Mouse (Mus musculus) frontal cortex, adult (tissue): Measurements from ENCODE around the gene Chchd2.

Source experiments
- ATAC-seq: cut with Nextera tagmentation; 2 replicates; pipeline ENCODE4 v1.9.2; 2017; ENCODE audit warnings: mild to moderate bottlenecking, moderate library complexity, mixed read lengths; ENCODE audit not compliant: low TSS enrichment

The Chchd2 gene

DNA sequence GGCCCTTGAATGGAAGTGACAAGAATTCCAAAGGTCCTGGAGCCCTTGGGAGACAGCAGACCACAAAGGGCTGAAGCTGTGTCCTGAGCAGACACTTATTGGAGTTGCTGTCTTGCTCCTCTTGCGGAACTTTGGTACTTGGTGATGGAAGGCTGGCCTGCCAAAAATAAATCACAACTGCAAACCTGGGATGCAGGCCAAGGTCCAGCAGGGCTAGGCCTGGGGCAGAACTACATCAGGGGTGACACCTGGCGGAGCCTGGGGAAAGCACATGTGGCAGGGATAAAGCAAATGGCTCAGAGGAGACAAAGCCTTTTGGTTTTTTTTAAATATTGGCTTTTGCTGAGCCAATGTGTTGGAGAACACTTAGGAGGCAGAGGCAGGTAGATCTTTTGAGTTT is 8.3 kb downstream of the Chchd2 start:
- ATAC-seq: peak; percentile 38; the same call in 1 of the 2 replicates

DNA sequence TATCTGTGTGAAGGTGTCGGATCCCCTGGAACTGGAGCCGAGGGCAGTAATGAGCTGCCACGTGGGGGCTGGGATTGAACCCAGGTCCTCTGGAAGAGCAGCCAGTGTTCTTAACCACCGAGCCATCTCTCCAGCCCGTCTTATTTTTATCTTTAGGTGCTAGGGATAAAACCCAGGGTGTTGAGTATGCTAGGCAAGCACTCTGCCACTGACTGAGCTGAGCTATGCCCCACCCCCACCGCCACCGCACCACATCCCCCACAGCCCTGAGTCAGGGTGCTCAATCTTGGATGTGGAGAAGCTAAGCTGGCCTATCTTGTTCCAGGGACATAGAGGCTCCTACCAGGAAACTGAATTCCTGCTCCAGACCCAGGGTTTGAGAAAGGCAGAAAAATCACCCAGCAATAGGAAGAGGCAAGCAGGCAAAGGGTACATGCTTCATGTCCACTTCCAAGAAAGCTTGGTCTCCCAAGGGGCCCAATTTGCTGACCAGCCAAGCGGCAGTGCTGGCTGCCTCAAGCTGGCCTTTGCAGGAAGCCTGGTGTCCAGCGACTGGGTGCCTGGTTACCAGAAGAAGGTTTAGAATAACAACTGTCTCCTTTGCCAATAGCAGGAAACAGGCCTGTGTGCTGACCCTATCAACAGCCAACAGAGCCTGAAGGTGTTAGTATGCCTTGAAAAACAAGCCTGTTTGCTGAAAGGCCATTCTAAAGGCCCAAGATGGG is 9.4 kb downstream of the Chchd2 start:
- ATAC-seq: peak; percentile 70; the same call in 1 of the 2 replicates

DNA sequence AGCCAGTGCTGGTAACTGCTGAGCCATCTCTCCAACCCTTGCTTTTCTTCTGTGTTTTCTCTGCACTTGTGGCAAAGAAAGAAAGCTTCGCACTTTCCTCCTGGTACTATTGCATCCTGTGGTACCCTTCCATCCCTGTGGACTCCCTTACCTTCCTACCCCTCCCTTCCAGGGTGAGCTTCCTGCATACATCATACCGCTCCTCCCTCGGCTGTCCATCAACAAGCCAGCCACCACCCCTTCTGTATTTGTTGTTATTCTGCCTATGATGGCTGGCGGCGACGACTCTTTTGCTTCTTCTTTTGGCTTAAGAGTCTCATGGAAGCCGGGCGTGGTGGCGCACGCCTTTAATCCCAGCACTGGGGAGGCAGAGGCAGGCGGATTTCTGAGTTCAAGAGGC is 12.2 kb downstream of the Chchd2 start:
- ATAC-seq: no peak

DNA sequence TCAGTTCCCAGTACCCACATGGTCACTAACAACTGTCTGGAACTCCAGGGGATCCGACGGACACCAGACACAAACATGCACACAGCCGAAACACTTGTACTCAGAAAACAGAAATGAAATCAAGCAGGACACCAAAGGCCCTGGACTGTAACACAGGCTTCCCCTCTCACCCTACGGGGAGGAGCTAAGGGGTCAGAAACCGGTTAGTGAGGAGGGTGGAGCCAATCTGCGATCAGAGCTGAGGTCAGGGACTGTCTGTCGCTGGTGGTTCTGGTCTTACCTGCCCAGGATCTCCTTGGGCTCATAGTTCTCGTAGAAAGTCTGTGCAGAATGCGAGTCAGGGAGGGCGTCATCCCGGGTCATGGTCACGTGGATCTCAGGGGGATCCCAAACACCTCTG is 13.3 kb downstream of the Chchd2 start:
- ATAC-seq: no peak

DNA sequence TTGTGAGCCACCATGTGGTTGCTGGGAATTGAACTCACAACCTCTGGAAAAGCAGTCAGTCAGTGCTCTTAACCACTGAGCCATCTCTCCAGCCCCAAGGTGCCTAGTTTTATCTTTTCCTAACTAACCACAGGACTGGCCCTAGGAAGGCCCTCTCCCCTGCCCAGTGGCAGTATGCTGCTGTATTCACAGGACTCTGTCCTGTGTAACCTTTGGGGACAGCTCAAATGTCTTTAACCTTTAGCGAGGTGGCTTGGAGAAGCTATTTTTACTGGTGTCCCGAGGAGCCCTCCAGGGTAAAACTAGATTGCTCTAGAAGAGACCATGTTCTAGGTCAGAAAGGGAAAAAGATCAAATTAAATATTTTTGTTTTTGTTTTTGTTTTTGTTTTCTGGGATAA is 16.0 kb downstream of the Chchd2 start:
- no peak for ATAC-seq

DNA sequence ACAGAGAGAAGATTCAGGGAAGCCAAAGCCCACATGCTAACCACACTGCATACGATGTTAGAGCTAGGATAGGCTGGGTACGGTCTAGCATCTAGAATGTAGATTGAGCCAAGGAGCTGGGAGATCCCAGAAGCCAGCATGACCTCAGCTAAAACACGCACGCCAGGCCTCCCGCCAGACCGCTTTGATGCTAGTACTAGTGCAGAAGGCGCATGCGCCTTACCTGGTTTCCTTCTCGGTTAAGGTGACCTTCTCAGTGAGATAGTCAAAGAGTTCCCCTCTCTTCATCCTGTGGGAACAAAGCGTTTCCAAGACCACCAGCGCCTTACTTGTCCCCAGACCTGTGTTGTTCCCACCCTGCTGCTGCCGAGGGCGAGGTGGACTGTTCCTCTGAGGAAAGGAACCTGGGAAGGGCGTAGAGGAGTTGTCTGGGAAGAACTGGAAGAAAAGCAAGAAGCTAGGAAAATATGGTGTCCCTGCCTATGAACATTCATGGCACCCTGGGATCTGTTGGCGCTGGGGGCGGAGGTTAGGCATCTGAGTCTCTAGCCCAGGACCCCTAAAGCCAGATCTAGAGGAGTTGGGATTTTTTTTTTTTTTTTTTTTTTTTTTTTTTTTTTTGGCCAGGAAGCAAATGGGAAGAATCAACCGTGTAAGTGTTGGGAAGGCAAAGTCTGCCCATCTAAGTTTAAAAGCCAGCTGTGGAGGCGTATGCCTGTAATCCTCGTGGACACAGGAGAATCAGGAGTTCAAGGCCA is 17.9 kb downstream of the Chchd2 start:
- ATAC-seq: no peak

DNA sequence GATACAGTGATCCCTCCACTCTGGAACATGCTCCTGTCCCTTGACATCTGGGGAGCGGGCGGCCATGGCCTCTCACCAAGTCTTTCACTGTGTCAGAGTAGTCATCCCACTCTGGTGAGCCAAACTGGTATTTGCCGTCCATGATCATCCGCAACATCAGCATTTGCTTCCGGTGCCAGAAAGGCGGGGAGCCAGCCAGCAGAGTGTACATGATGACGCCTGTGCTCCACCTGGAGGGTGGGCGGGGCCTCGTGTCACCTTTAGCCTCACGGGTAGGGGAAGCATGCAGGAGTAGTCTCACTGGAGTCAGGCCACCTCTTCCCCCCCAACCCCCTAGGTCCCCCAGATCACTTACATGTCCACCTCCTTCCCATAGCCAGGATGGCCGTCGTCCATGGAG is 21.4 kb downstream of the Chchd2 start:
- ATAC-seq: no peak

DNA sequence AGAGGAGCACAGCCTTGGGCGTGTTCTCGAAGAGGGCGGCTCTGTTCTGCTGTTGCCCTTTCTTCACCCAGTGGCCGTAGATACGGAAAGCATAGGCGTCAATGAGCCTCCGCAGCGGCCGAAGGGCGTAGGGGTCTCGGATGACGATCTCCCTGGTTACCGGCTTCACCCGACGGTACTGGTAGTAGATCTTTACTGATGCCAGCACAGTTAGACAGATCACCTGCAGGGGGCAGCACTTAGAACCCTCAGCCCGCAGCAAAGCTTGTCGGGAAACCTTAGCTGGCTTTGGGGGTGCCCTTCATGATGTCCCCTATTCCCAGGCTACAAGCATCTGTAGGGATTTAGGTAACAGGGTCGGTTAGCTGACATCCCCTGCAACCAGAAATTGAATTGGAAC is 22.8 kb downstream of the Chchd2 start:
- peak; percentile 34 for ATAC-seq

DNA sequence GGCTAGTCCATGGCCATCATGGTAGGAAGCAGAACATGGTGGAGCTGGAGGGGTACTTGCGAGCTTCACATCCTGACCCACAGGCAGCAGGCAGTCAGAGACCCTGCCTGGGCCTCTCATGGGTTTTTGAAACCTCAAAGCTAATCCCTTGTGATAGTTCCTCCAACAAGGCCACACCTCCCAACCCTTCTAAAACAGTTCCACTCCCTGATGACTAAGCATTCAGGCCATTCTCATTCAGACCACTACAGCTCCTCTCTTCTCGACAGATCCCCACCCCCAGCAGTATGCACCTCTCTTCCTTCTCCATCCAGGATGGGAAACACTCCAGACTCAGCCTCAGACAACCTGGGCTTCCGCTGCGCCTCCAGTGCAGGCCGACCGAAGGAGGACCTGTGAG is 24.9 kb downstream of the Chchd2 start:
- ATAC-seq: no peak

DNA sequence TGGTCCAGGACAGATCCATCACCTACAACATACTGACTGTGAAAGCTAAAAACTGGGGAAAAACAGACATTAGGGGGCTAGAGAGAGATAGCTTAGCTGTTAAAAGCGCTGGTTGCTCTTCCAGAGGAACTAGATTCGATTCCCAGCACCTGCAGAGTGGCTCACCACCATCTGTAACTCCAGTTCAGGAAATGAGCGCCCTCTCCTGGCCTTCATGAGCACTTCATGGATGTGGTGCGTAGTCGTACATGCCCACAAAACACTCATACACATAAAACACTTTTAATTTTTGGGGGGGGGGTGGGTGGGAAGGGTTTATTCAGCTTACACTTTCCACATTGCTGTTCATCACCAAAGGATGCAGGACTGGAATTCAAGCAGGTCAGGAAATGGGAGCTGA is 30.9 kb downstream of the Chchd2 start:
- ATAC-seq: no peak

DNA sequence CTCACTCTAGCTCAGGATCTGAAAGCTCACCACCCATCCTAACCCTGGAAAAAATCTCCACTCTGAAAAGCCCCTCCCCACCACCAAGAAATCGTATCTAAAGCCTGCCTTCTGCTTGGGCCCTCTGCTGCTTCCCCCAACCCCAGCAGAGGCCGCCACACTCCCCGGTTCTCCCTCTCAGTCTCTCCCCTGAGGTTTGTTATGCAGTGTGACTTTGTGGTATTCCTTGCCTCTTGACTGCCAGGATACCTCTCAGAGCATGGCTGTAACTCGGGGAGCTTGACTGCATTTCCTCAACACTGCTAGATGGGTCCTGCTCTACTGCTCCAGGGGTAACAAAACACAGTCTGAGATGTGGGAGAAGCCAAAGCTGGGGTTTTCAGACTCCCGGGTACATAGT is 32.1 kb downstream of the Chchd2 start:
- no peak for ATAC-seq

DNA sequence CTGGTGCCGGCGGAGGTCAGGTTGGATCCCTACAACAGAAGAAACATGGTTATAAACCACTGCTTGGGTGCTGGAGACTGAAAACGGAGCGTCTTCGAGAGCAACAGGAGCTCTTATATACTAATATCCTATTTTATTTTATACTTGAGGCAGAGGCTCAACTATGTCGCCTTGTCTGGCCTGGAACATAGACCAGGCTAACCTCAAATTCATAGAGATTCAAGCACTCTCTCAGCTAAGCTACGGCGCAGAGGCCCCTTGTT is 39.8 kb downstream of the Chchd2 start:
- no peak for ATAC-seq

DNA sequence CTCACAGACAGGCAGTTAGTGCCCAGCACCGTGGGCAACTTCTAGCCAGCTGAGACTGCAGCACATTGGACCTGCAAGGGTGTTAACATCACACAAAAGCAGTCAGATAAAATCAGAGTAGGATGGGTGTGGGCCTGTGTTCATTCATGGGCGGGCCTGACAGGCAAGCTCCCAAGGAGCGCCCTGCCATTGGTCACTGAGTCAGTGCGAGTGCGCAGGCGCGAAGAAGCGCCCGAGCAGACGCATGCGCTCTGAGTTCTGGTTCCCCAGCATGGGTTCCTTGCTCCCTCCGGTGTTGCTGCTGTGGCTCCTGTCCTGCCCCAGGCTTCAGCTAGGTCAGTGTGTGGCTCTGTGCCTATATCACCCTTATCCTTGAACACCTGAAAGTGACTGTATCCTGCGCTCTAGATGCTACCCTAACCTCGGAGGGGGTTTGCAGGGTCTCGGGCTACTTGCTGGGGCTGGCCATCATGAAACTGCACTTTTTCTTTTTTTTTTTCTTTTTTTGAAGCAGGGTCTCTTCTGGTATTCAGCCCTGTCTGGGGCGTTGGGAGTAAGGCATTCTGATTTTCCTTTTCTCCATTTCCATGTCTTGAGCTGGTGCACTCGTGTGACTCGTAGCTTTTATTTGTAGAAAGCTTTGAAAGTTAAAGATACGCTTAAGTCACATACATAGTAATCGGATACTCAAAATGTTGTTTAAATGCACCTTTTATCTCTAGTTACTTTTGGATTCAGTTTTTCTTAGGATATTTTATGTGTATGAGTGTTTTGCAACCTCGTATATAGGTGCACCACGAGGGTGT is 40.3 kb downstream of the Chchd2 start, which contains the start of gene Sumf2:
TSS of gene Sumf2 (plus strand) at position 235 of the 806 bp plus-strand sequence.
- peak; percentile 100 for ATAC-seq

DNA sequence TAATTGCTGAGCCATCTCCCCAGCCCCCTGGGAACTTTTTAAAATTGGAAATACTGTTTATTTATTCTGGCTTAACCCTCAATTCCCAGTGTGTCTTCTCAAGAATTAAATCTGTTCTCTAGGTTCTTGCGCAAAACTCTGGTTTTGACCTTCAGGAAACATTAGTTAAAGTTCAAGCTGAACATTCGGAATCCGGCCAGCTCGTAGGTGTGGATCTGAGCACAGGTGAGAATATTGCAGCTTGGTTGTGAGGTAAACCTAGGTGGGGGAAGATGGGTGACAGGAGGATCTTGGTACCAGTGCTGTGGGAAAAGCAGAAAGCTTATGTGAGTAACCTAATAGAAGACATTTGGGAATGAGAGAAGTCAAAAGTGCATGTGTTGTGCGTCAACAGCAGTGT is 42.4 kb downstream of the Chchd2 start:
- ATAC-seq: no peak
